Mouse (Mus musculus): ENCODE results near the gene Taok3. TPM values are rescaled to one million over a fixed set of nuclear protein-coding genes. Genes with fewer than 3 reads are reported as not detected.

Taok3 gene
- total and polyA plus RNA-seq, 3 experiments: 32.1 to 79.2 TPM; not detected in 1

DNA sequence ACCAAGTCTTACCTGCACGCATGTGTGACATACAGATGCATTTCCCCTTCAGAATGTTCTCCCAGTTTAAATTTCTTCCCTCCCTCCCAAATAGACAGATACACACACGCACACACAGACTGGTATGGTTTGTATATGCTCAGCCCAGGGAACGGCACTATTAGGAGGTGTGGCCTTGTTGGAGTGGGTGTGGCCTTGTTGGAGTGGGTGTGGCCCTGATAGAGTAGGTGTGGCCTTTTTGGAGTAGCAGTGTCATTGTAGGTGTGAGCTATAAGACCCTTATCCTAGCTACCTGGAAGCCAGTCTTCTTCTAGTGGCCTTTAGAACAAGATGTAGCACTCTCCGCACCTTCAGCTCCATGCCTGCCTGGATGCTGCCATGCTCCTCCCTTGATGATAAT lies 3.9 kb downstream of the Taok3 start:
- peak overlapping the region; percentile 54; the same call in 1 of the 2 replicates for H3K27ac ChIP-seq (ENCODE audit: control insufficient read depth, low read depth, low read length)
- H3K36me3 ChIP-seq (ENCODE audit: control insufficient read depth in 1 of 2, insufficient read depth in 2 of 2, low read length in 2 of 2): peaks cover 0 to 22% of the 10 kb centered on the region in 2 experiments; a peak in 2 of 4 replicates
- H3K9ac ChIP-seq (ENCODE audit: control insufficient read depth, low read depth, low read length, poor library complexity, severe bottlenecking): no peak overlapping the region
- peaks cover 16% of the 10 kb centered on the region for H3K79me2 ChIP-seq (ENCODE audit: control insufficient read depth, insufficient read depth, low read length, poor library complexity)
- H3K4me3 ChIP-seq (ENCODE audit: control insufficient read depth in 1 of 2, insufficient read depth in 1 of 2, low read depth in 2 of 2, low read length in 2 of 2): no peak overlapping the region
- peaks cover 10 to 23% of the 10 kb centered on the region in 2 experiments for H3K4me1 ChIP-seq (ENCODE audit: control insufficient read depth in 1 of 2, insufficient read depth in 2 of 2, low read length in 2 of 2)
- no peak for TF ChIP-seq SIN3A (IDR thresholded peaks at IDR 0.05; ENCODE audit: low read length)
- TF ChIP-seq USF2 (IDR thresholded peaks at IDR 0.05; ENCODE audit: borderline replicate concordance in 1 of 2, insufficient read depth in 1 of 2, low read depth in 1 of 2, low read length in 2 of 2): no peak
- no peak for TF ChIP-seq USF1 (IDR thresholded peaks at IDR 0.05; ENCODE audit: low read depth, low read length)
- no peak for TF ChIP-seq E2F4 (IDR thresholded peaks at IDR 0.05; ENCODE audit: borderline replicate concordance, low read depth, low read length)
- no peak for TF ChIP-seq KAT2A (conservative IDR thresholded peaks at IDR 0.05; ENCODE audit: low read depth, low read length)
- TF ChIP-seq ZKSCAN1 (IDR thresholded peaks at IDR 0.05; ENCODE audit: low read depth, low read length): no peak
- TF ChIP-seq POLR2AphosphoS5 (IDR thresholded peaks at IDR 0.05; ENCODE audit: borderline replicate concordance, low read depth, low read length): no peak
- TF ChIP-seq POLR2A (IDR thresholded peaks at IDR 0.05; ENCODE audit: control insufficient read depth in 1 of 2, insufficient read depth in 1 of 2, low read depth in 1 of 2, low read length in 2 of 2, poor library complexity in 1 of 2): no peak
- no peak for TF ChIP-seq SMC3 (IDR thresholded peaks at IDR 0.05; ENCODE audit: low read depth, low read length)
- no peak for TF ChIP-seq MAX (IDR thresholded peaks at IDR 0.05; ENCODE audit: low read length)
- no peak for TF ChIP-seq MYC (IDR thresholded peaks at IDR 0.05; ENCODE audit: low read depth, low read length)
- TF ChIP-seq MAFK (IDR thresholded peaks at IDR 0.05; ENCODE audit: borderline replicate concordance, low read depth, low read length): no peak
- no peak for TF ChIP-seq POLR2AphosphoS2 (IDR thresholded peaks at IDR 0.05; ENCODE audit: low read length)
- no peaks in the 10 kb centered on the region for H3K9me3 ChIP-seq (replicated peaks; ENCODE audit: insufficient read depth, low read length)
- no peaks in the 10 kb centered on the region for H3K27me3 ChIP-seq (ENCODE audit: control insufficient read depth in 1 of 2, insufficient read depth in 2 of 2, low read length in 2 of 2)
- peak; percentile 43 for DNase-seq (ENCODE audit: low read depth, low spot score)

DNA sequence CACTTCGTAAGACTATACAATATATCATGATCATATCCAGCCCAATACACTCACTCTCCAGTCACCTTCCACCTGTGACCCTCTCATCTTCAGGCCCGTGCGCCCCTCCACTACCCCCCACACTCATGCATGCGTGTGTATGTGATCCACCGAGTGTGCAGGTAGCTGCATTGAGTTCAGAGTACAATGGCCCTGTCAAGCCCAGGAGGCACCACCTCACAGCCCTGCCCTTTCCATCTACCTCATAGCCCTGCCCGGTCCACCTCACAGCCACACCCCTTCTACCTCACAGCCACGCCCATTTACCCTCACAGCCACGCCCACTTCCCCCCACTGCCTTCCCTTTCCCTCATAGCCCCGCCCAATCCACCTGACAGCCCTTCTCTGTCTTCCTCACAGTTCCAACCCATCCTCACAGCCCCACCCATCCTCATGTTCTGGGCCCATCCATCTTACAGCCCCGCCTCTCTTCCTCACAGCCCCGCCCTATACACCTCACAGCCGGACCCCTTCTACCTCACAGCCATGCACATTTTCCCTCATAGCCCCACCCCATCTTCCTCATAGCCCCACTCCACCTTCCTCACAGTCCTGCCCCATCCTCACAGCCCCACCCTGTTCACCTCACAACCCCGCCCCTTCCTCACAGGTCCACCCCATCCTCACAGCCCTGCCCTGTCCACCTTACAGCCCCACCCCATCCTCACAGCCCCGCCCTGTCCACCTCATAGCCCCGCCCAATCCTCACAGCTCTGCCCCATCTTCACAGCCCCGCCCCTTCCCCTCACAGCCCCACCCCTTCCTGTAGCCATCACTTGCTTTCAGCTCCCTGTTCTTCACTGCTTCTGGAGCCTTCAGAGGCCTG lies 5.8 kb downstream of the Taok3 start:
- peaks cover 9% of the 10 kb centered on the region for H3K79me2 ChIP-seq (ENCODE audit: control insufficient read depth, insufficient read depth, low read length, poor library complexity)
- H3K27ac ChIP-seq (ENCODE audit: control insufficient read depth, low read depth, low read length): no peak overlapping the region
- H3K36me3 ChIP-seq (ENCODE audit: control insufficient read depth in 1 of 2, insufficient read depth in 2 of 2, low read length in 2 of 2): peaks cover 0 to 20% of the 10 kb centered on the region in 2 experiments; a peak in 2 of 4 replicates
- no peaks in the 10 kb centered on the region for H3K27me3 ChIP-seq (ENCODE audit: control insufficient read depth in 1 of 2, insufficient read depth in 2 of 2, low read length in 2 of 2)
- peaks cover 10 to 21% of the 10 kb centered on the region in 2 experiments for H3K4me1 ChIP-seq (ENCODE audit: control insufficient read depth in 1 of 2, insufficient read depth in 2 of 2, low read length in 2 of 2)
- no peak for DNase-seq (ENCODE audit: low read depth, low spot score)
- no peak overlapping the region for H3K9ac ChIP-seq (ENCODE audit: control insufficient read depth, low read depth, low read length, poor library complexity, severe bottlenecking)
- no peak for TF ChIP-seq MXI1 (IDR thresholded peaks at IDR 0.05; ENCODE audit: low read depth, low read length)
- TF ChIP-seq NELFE (IDR thresholded peaks at IDR 0.05; ENCODE audit: low read depth, low read length): no peak
- no peak for TF ChIP-seq ZMIZ1 (IDR thresholded peaks at IDR 0.05; ENCODE audit: low read depth, low read length)
- TF ChIP-seq MAX (IDR thresholded peaks at IDR 0.05; ENCODE audit: low read length): no peak
- no peak for TF ChIP-seq MAFK (IDR thresholded peaks at IDR 0.05; ENCODE audit: borderline replicate concordance, low read depth, low read length)
- TF ChIP-seq RCOR1 (IDR thresholded peaks at IDR 0.05; ENCODE audit: low read depth, low read length): no peak
- TF ChIP-seq E2F4 (IDR thresholded peaks at IDR 0.05; ENCODE audit: borderline replicate concordance, low read depth, low read length): no peak
- TF ChIP-seq CHD1 (IDR thresholded peaks at IDR 0.05; ENCODE audit: low read depth, low read length): no peak
- no peak for TF ChIP-seq POLR2A (IDR thresholded peaks at IDR 0.05; ENCODE audit: control insufficient read depth in 1 of 2, insufficient read depth in 1 of 2, low read depth in 1 of 2, low read length in 2 of 2, poor library complexity in 1 of 2)
- TF ChIP-seq TAL1 (IDR thresholded peaks at IDR 0.05; ENCODE audit: low read length): no peak
- TF ChIP-seq MYC (IDR thresholded peaks at IDR 0.05; ENCODE audit: low read depth, low read length): no peak
- no peak for TF ChIP-seq KAT2A (conservative IDR thresholded peaks at IDR 0.05; ENCODE audit: low read depth, low read length)
- TF ChIP-seq SMC3 (IDR thresholded peaks at IDR 0.05; ENCODE audit: low read depth, low read length): no peak
- TF ChIP-seq USF1 (IDR thresholded peaks at IDR 0.05; ENCODE audit: low read depth, low read length): no peak
- no peak for TF ChIP-seq GATA1 (IDR thresholded peaks at IDR 0.05; ENCODE audit: low read depth, low read length)
- H3K9me3 ChIP-seq (replicated peaks; ENCODE audit: insufficient read depth, low read length): no peaks in the 10 kb centered on the region
- no peak overlapping the region for H3K4me3 ChIP-seq (ENCODE audit: control insufficient read depth in 1 of 2, insufficient read depth in 1 of 2, low read depth in 2 of 2, low read length in 2 of 2)
